Mouse (Mus musculus) MEL (cell line): ENCODE measurements around the gene Nr1h4. TPM values are rescaled to one million over a fixed set of nuclear protein-coding genes. Genes with fewer than 3 reads are reported as not detected.

Experiments used
- DNase-seq: peaks from one replicate; pipeline ENCODE4 v3.0.0; 2011; ENCODE audit warnings: low read depth, low spot score
- H3K27ac ChIP-seq: 2 replicates; pipeline ENCODE4 v1.5.1; 2012; ENCODE audit warnings: low read depth, mild to moderate bottlenecking, control low read depth, low read length, moderate library complexity; ENCODE audit not compliant: control insufficient read depth
- H3K27me3 ChIP-seq, 2 experiments: fragments of 150-350 bp in 1 of 2; sonication (generic) in 1 of 2; 2 replicates each; pipeline ENCODE4 v1.6.1; 2012; ENCODE audit warnings: low read length in 2 of 2, mild to moderate bottlenecking in 2 of 2, improper control_type of control experiment in 1 of 2, moderate library complexity in 1 of 2; ENCODE audit not compliant: insufficient read depth in 2 of 2, control insufficient read depth in 1 of 2
- H3K36me3 ChIP-seq, 2 experiments: 2 replicates each; pipeline ENCODE4 v1.6.1; 2012 to 2014; ENCODE audit warnings: low read length in 2 of 2, improper control_type of control experiment in 1 of 2, inconsistent platforms in 1 of 2, mild to moderate bottlenecking in 1 of 2; ENCODE audit not compliant: insufficient read depth in 2 of 2, control insufficient read depth in 1 of 2
- H3K4me1 ChIP-seq, 2 experiments: fragments of 150-350 bp in 1 of 2; sonication (generic) in 1 of 2; 2 replicates each; pipeline ENCODE4 v1.6.1; 2012; ENCODE audit warnings: low read length in 2 of 2, improper control_type of control experiment in 1 of 2, mild to moderate bottlenecking in 1 of 2; ENCODE audit not compliant: insufficient read depth in 2 of 2, control insufficient read depth in 1 of 2
- H3K4me3 ChIP-seq, 2 experiments: fragments of 150-350 bp in 1 of 2; sonication (generic) in 1 of 2; 2 replicates each; pipeline ENCODE4 v1.5.1; 2012; ENCODE audit warnings: low read depth in 2 of 2, low read length in 2 of 2, mild to moderate bottlenecking in 2 of 2, moderate library complexity in 2 of 2, control low read depth in 1 of 2, improper control_type of control experiment in 1 of 2; ENCODE audit not compliant: control insufficient read depth in 1 of 2, insufficient read depth in 1 of 2
- H3K79me2 ChIP-seq: 2 replicates; pipeline ENCODE4 v1.6.1; 2012; ENCODE audit warnings: mild to moderate bottlenecking, low read length, moderate library complexity; ENCODE audit not compliant: control insufficient read depth, poor library complexity, insufficient read depth
- H3K9ac ChIP-seq: 2 replicates; pipeline ENCODE4 v1.6.1; 2012; ENCODE audit warnings: low read depth, mild to moderate bottlenecking, control low read depth, low read length, moderate library complexity; ENCODE audit not compliant: control insufficient read depth, poor library complexity, severe bottlenecking
- H3K9me3 ChIP-seq: fragments of 150-350 bp; sonication (generic); replicated peaks from 2 replicates; pipeline ENCODE4 v1.6.1; 2012; ENCODE audit warnings: mild to moderate bottlenecking, low read length, improper control_type of control experiment, moderate library complexity; ENCODE audit not compliant: insufficient read depth
- BHLHE40 ChIP-seq: IDR thresholded peaks from 2 replicates; pipeline ENCODE4 v1.6.1; 2012; ENCODE audit warnings: low read depth, mild to moderate bottlenecking, inconsistent platforms, low read length, improper control_type of control experiment, borderline replicate concordance
- CHD2 ChIP-seq: IDR thresholded peaks from 2 replicates; pipeline ENCODE4 v1.6.1; 2011; ENCODE audit warnings: low read length, improper control_type of control experiment
- ELF1 ChIP-seq: IDR thresholded peaks from 2 replicates; pipeline ENCODE4 v1.6.1; 2014; ENCODE audit warnings: low read depth, mild to moderate bottlenecking, inconsistent platforms, low read length, improper control_type of control experiment, moderate library complexity
- GABPA ChIP-seq: IDR thresholded peaks from 2 replicates; pipeline ENCODE4 v1.6.1; 2012; ENCODE audit warnings: low read depth, mild to moderate bottlenecking, inconsistent platforms, low read length, improper control_type of control experiment, moderate library complexity
- GATA1 ChIP-seq: IDR thresholded peaks from 2 replicates; pipeline ENCODE4 v1.6.1; 2011; ENCODE audit warnings: low read depth, low read length, improper control_type of control experiment
- JUND ChIP-seq: IDR thresholded peaks from 2 replicates; pipeline ENCODE4 v1.6.1; 2011; ENCODE audit warnings: low read depth, mild to moderate bottlenecking, improper control_type of control experiment, low read length
- KAT2A ChIP-seq: conservative IDR thresholded peaks from 2 replicates; pipeline ENCODE4 v1.6.1; 2012; ENCODE audit warnings: low read depth, low read length, improper control_type of control experiment, inconsistent platforms
- MAFK ChIP-seq: IDR thresholded peaks from 2 replicates; pipeline ENCODE4 v1.6.1; 2011; ENCODE audit warnings: low read depth, mild to moderate bottlenecking, low read length, improper control_type of control experiment, borderline replicate concordance
- MAX ChIP-seq: IDR thresholded peaks from 2 replicates; pipeline ENCODE4 v1.6.1; 2011; ENCODE audit warnings: low read length, improper control_type of control experiment
- MEF2A ChIP-seq: IDR thresholded peaks from 2 replicates; pipeline ENCODE4 v1.6.1; 2014; ENCODE audit warnings: low read depth, mild to moderate bottlenecking, inconsistent platforms, low read length, improper control_type of control experiment; ENCODE audit not compliant: poor library complexity, insufficient replicate concordance, severe bottlenecking; ENCODE audit errors: extremely low read depth
- MXI1 ChIP-seq: IDR thresholded peaks from 2 replicates; pipeline ENCODE4 v1.6.1; 2011; ENCODE audit warnings: mild to moderate bottlenecking, low read depth, low read length, improper control_type of control experiment
- MYC ChIP-seq: IDR thresholded peaks from 2 replicates; pipeline ENCODE4 v1.6.1; 2011; ENCODE audit warnings: low read depth, mild to moderate bottlenecking, low read length, improper control_type of control experiment, moderate library complexity
- POLR2AphosphoS2 ChIP-seq: IDR thresholded peaks from 2 replicates; pipeline ENCODE4 v1.6.1; 2011; ENCODE audit warnings: low read length, improper control_type of control experiment
- RCOR1 ChIP-seq: IDR thresholded peaks from 2 replicates; pipeline ENCODE4 v1.6.1; 2012; ENCODE audit warnings: low read depth, mild to moderate bottlenecking, inconsistent platforms, low read length, improper control_type of control experiment
- SMC3 ChIP-seq: IDR thresholded peaks from 2 replicates; pipeline ENCODE4 v1.6.1; 2011; ENCODE audit warnings: low read depth, low read length, improper control_type of control experiment
- TBP ChIP-seq: IDR thresholded peaks from 2 replicates; pipeline ENCODE4 v1.8.0; 2011; ENCODE audit warnings: low read depth, low read length, improper control_type of control experiment
- TCF12 ChIP-seq: IDR thresholded peaks from 2 replicates; pipeline ENCODE4 v1.6.1; 2014; ENCODE audit warnings: low read depth, mild to moderate bottlenecking, inconsistent platforms, low read length, improper control_type of control experiment, moderate library complexity
- UBTF ChIP-seq: IDR thresholded peaks from 2 replicates; pipeline ENCODE4 v1.6.1; 2012; ENCODE audit warnings: low read depth, mild to moderate bottlenecking, inconsistent platforms, low read length, improper control_type of control experiment, moderate library complexity, borderline replicate concordance; ENCODE audit not compliant: insufficient read depth
- USF1 ChIP-seq: IDR thresholded peaks from 2 replicates; pipeline ENCODE4 v1.6.1; 2014; ENCODE audit warnings: low read depth, mild to moderate bottlenecking, inconsistent platforms, low read length, improper control_type of control experiment, moderate library complexity
- USF2 ChIP-seq, 2 experiments: IDR thresholded peaks; 2 replicates each; pipeline ENCODE4 v1.6.1; 2011 to 2012; ENCODE audit warnings: improper control_type of control experiment in 2 of 2, low read length in 2 of 2, borderline replicate concordance in 1 of 2, inconsistent platforms in 1 of 2, low read depth in 1 of 2, mild to moderate bottlenecking in 1 of 2; ENCODE audit not compliant: insufficient read depth in 1 of 2
- ZKSCAN1 ChIP-seq: IDR thresholded peaks from 2 replicates; pipeline ENCODE4 v1.6.1; 2012; ENCODE audit warnings: low read depth, mild to moderate bottlenecking, inconsistent platforms, low read length, improper control_type of control experiment, moderate library complexity
- polyA plus RNA-seq, 2 experiments: library from polyadenylated mRNA; stranded (reverse) in 1 of 2; unstranded in 1 of 2; fragments of >175 nt in 1 of 2; fragments of >200 nt in 1 of 2; gene quantifications; 2 replicates each; pipeline versions ENCODE4 v1.2.1 to v1.2.4; 2012; ENCODE audit warnings: low replicate concordance in 2 of 2, low read depth in 1 of 2; ENCODE audit not compliant: insufficient read length in 2 of 2, insufficient read depth in 1 of 2, missing spikeins in 1 of 2
- total RNA-seq: library from RNA; depleted of rRNA; stranded (reverse); fragments of 300-350 nt; gene quantifications from 2 replicates; pipeline ENCODE4 v1.2.3, GENCODE M21; 2012

Gene Nr1h4
- total and polyA plus RNA-seq, 3 experiments: not detected

- H3K36me3 ChIP-seq: peaks cover 0 to 8% of the 10 kb centered on the region in 2 experiments; a peak in 2 of 4 replicates
- peaks cover 2 to 5% of the 10 kb centered on the region in 2 experiments; a peak in 2 of 4 replicates for H3K4me1 ChIP-seq
- no peak overlapping the region for H3K4me3 ChIP-seq
- H3K9me3 ChIP-seq: no peaks in the 10 kb centered on the region
- TF ChIP-seq POLR2AphosphoS2 (no peak), MYC (no peak), KAT2A (no peak)
- H3K27me3 ChIP-seq: no peaks in the 10 kb centered on the region
- no peak overlapping the region for H3K27ac ChIP-seq
- no peak for DNase-seq
- no peaks in the 10 kb centered on the region for H3K79me2 ChIP-seq
- no peak overlapping the region for H3K9ac ChIP-seq
These were observed 20.8 kb downstream of the Nr1h4 start for GRCm38 (mm10) chr10:89512562-89512961.

- H3K9ac ChIP-seq: no peak overlapping the region
- no peaks in the 10 kb centered on the region for H3K79me2 ChIP-seq
- no peak for DNase-seq
- peaks cover 2 to 5% of the 10 kb centered on the region in 2 experiments; a peak in 2 of 4 replicates for H3K4me1 ChIP-seq
- no peaks in the 10 kb centered on the region for H3K9me3 ChIP-seq
- H3K27ac ChIP-seq: no peak overlapping the region
- H3K36me3 ChIP-seq: peaks cover 0 to 8% of the 10 kb centered on the region in 2 experiments; a peak in 2 of 4 replicates
- no peak overlapping the region for H3K4me3 ChIP-seq
- TF ChIP-seq MAFK (no peak), GATA1 (no peak), USF1 (no peak), UBTF (no peak), MAX (no peak), MEF2A (no peak), JUND (no peak), USF2 (IDR thresholded peaks at IDR 0.05; ENCODE audit: borderline replicate concordance in 1 of 2, insufficient read depth in 1 of 2, low read depth in 1 of 2, low read length in 2 of 2) (no peak), MXI1 (no peak), SMC3 (no peak), CHD2 (no peak), GABPA (no peak), TBP (no peak), ELF1 (no peak), ZKSCAN1 (no peak), BHLHE40 (no peak), RCOR1 (no peak), TCF12 (no peak)
- TF ChIP-seq, all 39 proteins: peak for 0
- H3K27me3 ChIP-seq: no peaks in the 10 kb centered on the region
These were observed 22.8 kb downstream of the Nr1h4 start for GRCm38 (mm10) chr10:89510547-89510946.
